Mouse (Mus musculus) hindbrain, embryonic 10.5 days (tissue): ENCODE measurements around the gene Cercam. TPM values are rescaled to one million over a fixed set of nuclear protein-coding genes. Genes with fewer than 3 reads are reported as not detected.
"Not testable (repeated sequence)": the region's sequence is repeated elsewhere in the genome, so short reads cannot be mapped to it uniquely, and the experiment has no call there.

ENCODE experiments used
- DNase-seq: peaks from one replicate; pipeline ENCODE4 v3.0.0-alpha.2; 2017; ENCODE audit warnings: low spot score
- H3K27ac ChIP-seq: fragments of 300-500 bp; sonication (generic); 2 replicates; pipeline ENCODE4 v1.5.1; 2016; ENCODE audit warnings: mild to moderate bottlenecking, moderate library complexity
- H3K27me3 ChIP-seq: fragments of 300-500 bp; sonication (generic); 2 replicates; pipeline ENCODE4 v1.6.1; 2016; ENCODE audit warnings: mild to moderate bottlenecking; ENCODE audit not compliant: poor library complexity, insufficient read depth, severe bottlenecking
- H3K36me3 ChIP-seq: fragments of 300-500 bp; sonication (generic); 2 replicates; pipeline ENCODE4 v1.6.1; 2016; ENCODE audit warnings: mild to moderate bottlenecking, moderate library complexity
- H3K4me1 ChIP-seq: fragments of 300-500 bp; sonication (generic); replicated peaks from 2 replicates; pipeline ENCODE4 v1.6.1; 2016; ENCODE audit warnings: mild to moderate bottlenecking
- H3K4me3 ChIP-seq: fragments of 300-500 bp; sonication (generic); 2 replicates; pipeline ENCODE4 v1.5.1; 2016; ENCODE audit warnings: mild to moderate bottlenecking, moderate library complexity
- H3K9me3 ChIP-seq: fragments of 300-500 bp; sonication (generic); 2 replicates; pipeline ENCODE4 v1.6.1; 2016; ENCODE audit warnings: mild to moderate bottlenecking, moderate library complexity
- WGBS: fragments of 180-500 bp; shearing (Covaris S2); methylation state at CpG from one replicate; pipeline ENCODE4 v1.1.7; 2016; 5-methylcytosine and 5-hydroxymethylcytosine counted together
- polyA plus RNA-seq: library from polyadenylated mRNA; unstranded; fragments of >200 nt; fragmentation: Nextera tagmentation; extraction: Ambion mirVana; gene quantifications from 2 replicates; pipeline ENCODE4 v1.2.1, GENCODE M21; 2016

Gene Cercam
- polyA plus RNA-seq, 1 experiment from 2014 or later: 49.1 TPM

GRCm38 (mm10) chr2:29857967-29858366 is 11.0 kb upstream of the Cercam start:
- Histone ChIP-seq H3K27me3 (peaks cover 12% of the 10 kb centered on the region; the same call in 1 of the 2 replicates), H3K4me1 (peaks cover 64% of the 10 kb centered on the region), H3K27ac (peak overlapping the region; percentile 100), H3K36me3 (no peaks in the 10 kb centered on the region), H3K4me3 (peak overlapping the region; percentile 11; the same call in 1 of the 2 replicates), H3K9me3 (no peaks in the 10 kb centered on the region)
- DNase-seq: no peak
- WGBS: 52% methylated on average over 5 of the region's 5 CpGs

- Histone ChIP-seq H3K27ac (peak overlapping the region; percentile 100), H3K36me3 (no peaks in the 10 kb centered on the region), H3K27me3 (peaks cover 6% of the 10 kb centered on the region; the same call in 1 of the 2 replicates), H3K4me1 (peaks cover 54% of the 10 kb centered on the region), H3K9me3 (no peaks in the 10 kb centered on the region), H3K4me3 (peak overlapping the region; percentile 32)
- WGBS: 10% methylated on average over 5 of the region's 5 CpGs
- peak; percentile 88 for DNase-seq
These were observed 10.1 kb upstream of the Cercam start for GRCm38 (mm10) chr2:29858748-29859473.

- H3K4me3 ChIP-seq: no peak overlapping the region
- peaks cover 3% of the 10 kb centered on the region; the same call in 1 of the 2 replicates for H3K27me3 ChIP-seq
- peaks cover 30% of the 10 kb centered on the region for H3K4me1 ChIP-seq
- H3K27ac ChIP-seq: no peak overlapping the region
- no peaks in the 10 kb centered on the region for H3K36me3 ChIP-seq
- 86% methylated on average over 4 of the region's 4 CpGs for WGBS
- H3K9me3 ChIP-seq: no peaks in the 10 kb centered on the region
- no peak for DNase-seq
These were observed 3.8 kb upstream of the Cercam start for GRCm38 (mm10) chr2:29865125-29865524.

- Histone ChIP-seq H3K4me3 (peak overlapping the region; percentile 76), H3K36me3 (peaks cover 40% of the 10 kb centered on the region), H3K9me3 (no peaks in the 10 kb centered on the region), H3K4me1 (peaks cover 38% of the 10 kb centered on the region), H3K27me3 (peaks cover 3% of the 10 kb centered on the region; the same call in 1 of the 2 replicates), H3K27ac (peak overlapping the region; percentile 92)
- 2% methylated on average over 17 of the region's 17 CpGs for WGBS
- DNase-seq: peak; percentile 51
These were observed 885 bp downstream of the Cercam start for GRCm38 (mm10) chr2:29869646-29870451.

- Histone ChIP-seq H3K4me1 (peaks cover 34% of the 10 kb centered on the region), H3K9me3 (no peaks in the 10 kb centered on the region), H3K27me3 (no peaks in the 10 kb centered on the region; the same call in 1 of the 2 replicates), H3K4me3 (no peak overlapping the region), H3K36me3 (peaks cover 67% of the 10 kb centered on the region), H3K27ac (no peak overlapping the region)
- no peak for DNase-seq
- 92% methylated on average over 10 of the region's 10 CpGs for WGBS
These were observed 3.8 kb downstream of the Cercam start for GRCm38 (mm10) chr2:29872581-29873295.

GRCm38 (mm10) chr2:29873801-29874200 is 4.8 kb downstream of the Cercam start:
- H3K4me3 ChIP-seq: no peak overlapping the region
- peaks cover 76% of the 10 kb centered on the region for H3K36me3 ChIP-seq
- no peaks in the 10 kb centered on the region for H3K9me3 ChIP-seq
- 94% methylated on average over 4 of the region's 4 CpGs for WGBS
- H3K27ac ChIP-seq: no peak overlapping the region
- no peak for DNase-seq
- no peaks in the 10 kb centered on the region; the same call in 1 of the 2 replicates for H3K27me3 ChIP-seq
- H3K4me1 ChIP-seq: peaks cover 32% of the 10 kb centered on the region

GRCm38 (mm10) chr2:29878061-29878460 is 9.1 kb downstream of the Cercam start:
- Histone ChIP-seq H3K36me3 (peaks cover 86% of the 10 kb centered on the region), H3K4me1 (peaks cover 7% of the 10 kb centered on the region), H3K27ac (no peak overlapping the region), H3K4me3 (no peak overlapping the region), H3K27me3 (no peaks in the 10 kb centered on the region), H3K9me3 (peaks cover 3% of the 10 kb centered on the region; the same call in 1 of the 2 replicates)
- WGBS: 65% methylated on average over 4 of the region's 4 CpGs
- DNase-seq: peak; percentile 14

GRCm38 (mm10) chr2:29879191-29879590 is 10.2 kb downstream of the Cercam start:
- H3K4me3 ChIP-seq: no peak overlapping the region
- H3K27me3 ChIP-seq: no peaks in the 10 kb centered on the region
- H3K27ac ChIP-seq: no peak overlapping the region
- DNase-seq: no peak
- WGBS: 74% methylated on average over 8 of the region's 8 CpGs
- peaks cover 7% of the 10 kb centered on the region for H3K4me1 ChIP-seq
- H3K36me3 ChIP-seq: peaks cover 75% of the 10 kb centered on the region
- H3K9me3 ChIP-seq: peaks cover 3% of the 10 kb centered on the region; the same call in 1 of the 2 replicates

- DNase-seq: no peak
- WGBS: 84% methylated on average over 17 of the region's 17 CpGs
- H3K27ac ChIP-seq: no peak overlapping the region
- peaks cover 64% of the 10 kb centered on the region for H3K36me3 ChIP-seq
- H3K4me3 ChIP-seq: no peak overlapping the region
- H3K9me3 ChIP-seq: peaks cover 3% of the 10 kb centered on the region; the same call in 1 of the 2 replicates
- H3K27me3 ChIP-seq: no peaks in the 10 kb centered on the region
- H3K4me1 ChIP-seq: peaks cover 7% of the 10 kb centered on the region
These were observed 11.2 kb downstream of the Cercam start for GRCm38 (mm10) chr2:29879964-29880830.

GRCm38 (mm10) chr2:29886659-29887292 is 17.8 kb downstream of the Cercam start:
- H3K4me1 ChIP-seq: peaks cover 21% of the 10 kb centered on the region
- H3K27me3 ChIP-seq, H3K27ac ChIP-seq, H3K4me3 ChIP-seq, DNase-seq, H3K9me3 ChIP-seq: not testable (repeated sequence)
- 86% methylated on average over 9 of the region's 9 CpGs for WGBS
- peaks cover 14% of the 10 kb centered on the region for H3K36me3 ChIP-seq

- Histone ChIP-seq H3K27me3 (no peaks in the 10 kb centered on the region), H3K4me3 (peak within 1 kb of the TSS; percentile 99), H3K4me1 (peaks cover 23% of the 10 kb centered on the region), H3K36me3 (peaks cover 36% of the 10 kb centered on the region), H3K9me3 (no peaks in the 10 kb centered on the region), H3K27ac (peak within 1 kb of the TSS; percentile 97)
- WGBS: 1% methylated on average over 70 of the region's 70 CpGs
- peak; percentile 100 for DNase-seq
These were observed 20.3 kb downstream of the Cercam start, which contains the start of gene Odf2 for GRCm38 (mm10) chr2:29889066-29889944. TSS of gene Odf2 (plus strand) at chr2:29889221.
